Mouse (Mus musculus): ENCODE measurements around the gene Dapk1.
"Not testable (repeated sequence)": the region's sequence is repeated elsewhere in the genome, so short reads cannot be mapped to it uniquely, and the experiment has no call there.

Dapk1 gene

DNA sequence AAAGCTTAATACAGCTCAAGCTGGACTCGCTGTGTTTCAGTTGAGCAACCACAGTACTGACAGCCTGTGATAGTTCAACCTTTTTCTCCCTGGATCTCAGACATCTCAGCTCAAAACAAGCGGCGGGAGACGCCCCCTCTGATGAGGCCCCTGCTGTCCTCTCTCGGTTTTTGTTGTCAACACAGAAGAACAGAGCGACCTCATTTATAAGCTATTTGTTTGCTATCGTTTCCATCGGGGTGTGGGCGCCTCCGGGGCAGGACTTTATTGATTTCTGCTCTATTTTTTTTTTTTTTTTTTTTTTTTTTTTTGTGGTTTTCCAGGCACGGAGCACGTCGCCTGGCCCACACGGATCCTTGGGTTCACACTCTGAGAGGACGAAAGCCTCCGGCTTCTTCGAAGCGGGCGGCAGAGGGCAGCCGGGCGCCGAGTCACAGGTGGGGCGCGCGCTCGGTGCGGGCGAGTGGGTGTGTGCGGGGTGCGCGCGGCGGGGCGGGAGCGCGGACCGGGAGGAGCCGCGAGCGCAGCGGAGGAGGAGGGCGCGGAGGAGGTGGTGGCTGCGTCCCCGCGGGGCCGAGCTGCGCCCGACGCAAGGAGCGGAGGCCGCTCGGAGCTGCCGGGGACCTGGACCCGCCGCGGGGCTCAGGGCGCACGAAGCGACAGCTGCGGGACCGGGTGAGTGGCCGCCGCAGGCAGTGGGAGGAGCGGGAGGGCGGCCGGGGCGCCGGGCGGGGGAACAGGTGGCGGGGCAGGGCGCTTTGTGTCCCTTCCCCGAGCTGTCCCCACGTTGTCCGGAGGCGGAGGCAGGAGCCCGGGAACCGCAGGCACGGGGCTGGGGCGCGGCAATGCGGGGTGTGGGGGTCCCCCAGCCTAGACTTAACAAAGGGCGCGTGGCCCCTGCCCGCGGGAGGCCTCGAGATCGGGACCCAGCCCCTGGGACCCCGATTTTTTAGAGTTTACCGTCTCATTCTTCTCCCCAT is at the start of gene Dapk1:
Dapk1 (plus strand) TSS at position 512 of the 980 bp plus-strand sequence.
- peak; percentile 76 for DNase-seq

DNA sequence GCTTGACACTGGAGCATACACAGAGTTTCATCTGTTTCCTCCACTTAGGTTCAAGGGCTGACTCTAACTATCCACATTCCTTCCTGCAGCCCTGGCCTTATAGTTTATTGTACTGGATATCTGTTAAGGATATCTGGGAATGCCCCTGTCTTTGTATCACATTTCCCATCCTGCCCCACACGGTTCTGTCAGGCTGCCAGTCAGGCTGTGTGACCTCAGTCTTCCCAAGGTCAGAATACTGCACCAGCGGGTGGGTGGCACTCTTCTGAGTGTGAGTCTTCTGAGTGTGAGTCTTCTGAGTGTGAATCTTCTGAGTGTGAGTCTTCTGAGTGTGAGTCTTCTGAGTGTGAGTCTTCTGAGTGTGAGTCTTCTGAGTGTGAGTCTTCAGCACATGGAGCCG is 48.4 kb upstream of the Dapk1 start:
- DNase-seq, result no peak

DNA sequence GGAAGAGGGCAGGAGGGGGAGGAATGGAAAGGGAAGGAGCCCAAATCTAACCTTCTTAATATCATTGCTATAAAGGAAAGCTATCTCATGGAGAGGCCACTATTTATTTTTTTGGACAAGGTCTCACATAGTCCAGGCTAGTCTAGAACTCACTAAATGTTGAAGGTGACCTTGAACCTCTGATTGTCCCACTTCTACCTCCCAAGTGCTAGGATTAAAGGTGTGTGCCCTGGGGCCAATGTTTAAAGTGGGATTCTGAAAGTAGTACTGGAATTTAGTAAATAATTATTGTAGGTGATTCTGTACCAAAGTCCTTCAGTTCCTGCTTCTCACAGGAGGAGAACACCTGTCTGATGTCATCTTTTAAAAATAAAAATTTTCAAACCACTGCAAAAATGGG is 45.3 kb upstream of the Dapk1 start:
- no peak for DNase-seq

GRCm38 (mm10) chr13:60556911-60557310 is 44.8 kb upstream of the Dapk1 start:
- DNase-seq, result no peak

DNA sequence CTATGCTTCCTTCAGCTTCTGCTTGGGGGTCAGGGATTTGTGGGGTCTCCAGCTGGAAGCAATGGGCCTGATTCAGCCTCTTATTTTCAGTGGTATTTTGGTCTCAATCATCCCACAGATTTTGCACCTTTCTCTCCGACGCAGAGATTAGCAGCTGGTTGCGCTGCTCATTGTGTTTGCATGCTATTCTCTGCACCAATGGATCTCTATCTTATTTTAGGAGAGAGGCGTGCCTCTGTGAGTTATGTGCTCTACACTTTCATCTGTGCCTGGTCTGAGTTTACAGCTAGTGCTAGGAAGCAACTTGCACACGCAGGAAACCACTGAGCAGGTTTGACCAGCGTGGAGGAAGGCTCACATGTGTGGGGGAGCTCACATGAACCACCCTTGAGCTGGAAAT is 37.4 kb upstream of the Dapk1 start:
- no peak for DNase-seq

DNA sequence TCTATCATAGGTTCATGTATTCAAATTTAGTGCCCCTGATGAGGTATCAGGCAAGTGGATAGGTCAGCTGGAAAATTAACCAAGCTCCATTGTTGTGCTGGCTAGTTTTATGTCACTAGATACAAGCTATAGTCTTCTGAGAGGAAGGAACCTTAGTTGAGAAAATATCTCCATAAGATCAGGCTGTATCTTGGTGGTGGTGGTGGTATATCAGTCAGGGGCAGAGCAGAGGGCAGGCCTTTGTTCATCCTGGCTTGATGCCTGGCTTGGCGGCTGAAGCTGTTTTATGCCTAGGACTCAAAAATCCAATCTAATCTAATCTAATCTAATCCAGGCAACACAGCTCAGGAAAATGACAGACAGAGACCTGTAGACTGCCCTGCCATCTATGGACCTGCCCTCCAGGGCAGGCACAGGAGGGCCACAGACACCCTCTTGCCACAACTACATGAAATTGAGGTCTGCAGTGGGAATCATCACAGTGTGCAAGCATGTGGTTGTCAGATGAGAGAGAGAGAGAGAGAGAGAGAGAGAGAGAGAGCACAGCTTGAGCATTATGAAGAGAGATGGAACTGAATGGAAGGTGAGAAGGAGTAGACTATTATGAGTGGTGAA is 32.7 kb upstream of the Dapk1 start:
- no peak for DNase-seq

GRCm38 (mm10) chr13:60569549-60569941 is 32.2 kb upstream of the Dapk1 start:
- DNase-seq, result no peak

GRCm38 (mm10) chr13:60573541-60573940 is 28.2 kb upstream of the Dapk1 start:
- DNase-seq, result no peak

DNA sequence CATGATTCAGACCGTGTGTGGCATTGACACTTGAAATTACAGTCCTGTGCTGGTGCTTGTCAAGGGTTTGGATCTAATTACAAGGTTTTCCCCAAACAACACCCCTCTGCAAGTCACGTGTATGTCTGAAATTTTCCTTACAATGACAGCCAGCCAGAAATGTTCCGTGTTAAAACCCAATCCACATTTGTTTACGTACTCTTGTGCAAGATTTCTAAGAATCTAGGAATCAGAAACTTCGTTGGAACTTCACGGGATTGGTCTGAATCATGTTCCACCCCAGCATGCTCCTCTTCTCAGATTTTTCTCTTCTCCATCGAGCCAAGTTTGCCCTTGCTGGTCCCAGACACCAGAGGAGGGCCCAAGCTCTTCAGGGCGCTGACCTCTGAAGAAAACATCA is 27.8 kb upstream of the Dapk1 start:
- no peak for DNase-seq

- no peak for DNase-seq
Observed at GRCm38 (mm10) chr13:60578541-60578940, 23.2 kb upstream of the Dapk1 start.

DNA sequence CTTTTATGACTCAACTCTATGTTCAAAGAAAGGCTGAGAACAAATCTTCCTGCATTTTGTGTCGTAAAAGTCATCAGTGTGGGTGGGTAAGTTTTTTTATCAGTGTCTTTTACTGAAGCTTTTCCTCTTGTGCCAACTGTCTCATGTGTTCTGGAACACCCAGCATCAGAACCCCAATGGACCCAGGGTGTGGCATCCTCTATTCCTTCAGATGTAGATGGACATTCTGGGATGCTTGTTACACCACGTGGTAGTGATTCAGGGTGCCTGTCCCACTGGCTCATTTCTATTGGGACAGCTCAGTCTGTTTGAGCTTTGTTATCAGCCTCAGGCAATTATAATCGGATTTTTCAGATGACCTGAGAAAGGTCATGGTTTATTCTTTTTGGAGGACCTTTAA is 6.9 kb upstream of the Dapk1 start:
- no peak for DNase-seq

GRCm38 (mm10) chr13:60595519-60595918 is 6.2 kb upstream of the Dapk1 start:
- DNase-seq, result no peak

- peak; percentile 14 for DNase-seq
Observed at GRCm38 (mm10) chr13:60602416-60603251, 887 bp downstream of the Dapk1 start.

DNA sequence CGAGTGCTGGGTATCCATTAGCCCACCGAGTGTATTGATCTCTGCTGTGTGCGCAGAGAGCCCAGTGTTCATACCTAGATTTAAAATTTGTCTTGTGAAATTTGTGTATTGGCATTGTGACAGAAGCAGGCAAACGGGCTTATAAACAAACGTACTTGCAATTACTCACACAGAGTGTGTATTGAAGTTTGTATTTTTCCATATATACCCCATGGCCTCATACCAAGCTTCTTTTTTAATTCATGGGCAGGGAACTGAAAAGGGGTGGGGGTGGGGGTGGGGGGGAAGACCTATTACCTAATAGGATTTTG is 1.5 kb downstream of the Dapk1 start:
- no peak for DNase-seq

- no peak for DNase-seq
Observed at GRCm38 (mm10) chr13:60607411-60607810, 5.7 kb downstream of the Dapk1 start.

GRCm38 (mm10) chr13:60608411-60609046 is 6.8 kb downstream of the Dapk1 start:
- no peak for DNase-seq

- no peak for DNase-seq
Observed at GRCm38 (mm10) chr13:60609234-60609633, 7.5 kb downstream of the Dapk1 start.

DNA sequence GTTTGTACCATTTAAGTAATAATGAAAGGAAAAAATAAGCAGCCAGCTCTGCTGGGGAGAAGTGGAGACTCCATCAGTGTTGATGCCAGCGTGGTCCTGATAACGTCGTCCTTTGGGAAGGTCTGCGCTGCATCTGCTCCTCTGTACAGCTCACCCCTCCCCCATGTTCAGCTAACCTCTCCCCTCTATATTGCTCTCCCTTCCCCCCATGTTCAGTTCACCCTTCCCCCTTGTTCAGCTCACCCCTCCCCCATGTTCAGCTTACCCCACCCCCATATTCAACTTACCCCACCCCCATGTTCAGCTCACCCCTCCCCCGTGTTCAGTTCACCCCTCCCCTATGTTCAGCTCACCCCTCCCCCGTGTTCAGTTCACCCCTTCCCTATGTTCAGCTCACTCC is 8.8 kb downstream of the Dapk1 start:
- no peak for DNase-seq

DNA sequence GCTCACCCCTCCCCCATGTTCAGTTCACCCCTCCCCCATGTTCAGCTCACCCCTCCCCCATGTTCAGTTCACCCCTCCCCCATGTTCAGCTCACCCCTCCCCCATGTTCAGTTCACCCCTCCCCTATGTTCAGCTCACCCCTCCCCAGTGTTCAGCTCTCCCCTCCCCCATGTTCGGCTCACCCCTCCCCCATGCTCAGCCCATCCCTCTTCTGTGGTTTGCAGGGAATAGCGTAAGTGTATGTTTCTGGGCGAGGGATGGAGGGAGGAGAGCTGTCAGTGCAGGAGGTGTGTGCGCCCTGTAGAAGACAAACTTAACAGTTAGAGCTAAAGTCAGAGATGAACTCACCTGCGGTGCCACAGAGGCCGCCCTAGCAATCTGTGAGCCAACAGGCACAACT is 9.2 kb downstream of the Dapk1 start:
- not testable (repeated sequence) for DNase-seq

GRCm38 (mm10) chr13:60612160-60612559 is 10.4 kb downstream of the Dapk1 start:
- no peak for DNase-seq

DNA sequence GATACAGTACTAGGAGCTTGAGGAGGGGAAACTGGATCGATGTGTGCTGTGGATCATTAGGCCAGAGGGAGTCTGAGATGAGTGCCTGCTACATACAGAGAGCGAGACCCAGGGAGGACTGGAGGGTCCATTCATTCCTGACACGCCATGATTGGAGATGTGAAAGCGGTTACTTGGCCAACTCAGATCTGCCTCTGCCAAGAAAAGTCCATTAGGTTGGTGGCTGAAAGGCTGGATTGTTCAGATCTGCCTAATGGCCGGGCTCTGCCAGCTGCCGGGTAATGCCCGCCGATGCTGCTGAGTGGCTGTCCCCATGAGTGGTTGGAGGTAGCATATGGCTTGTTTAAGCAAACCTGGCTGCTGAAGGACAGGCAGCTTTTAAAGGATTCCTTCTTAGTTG is 12.4 kb downstream of the Dapk1 start:
- DNase-seq, result peak; percentile 6

GRCm38 (mm10) chr13:60615057-60615650 is 13.4 kb downstream of the Dapk1 start:
- no peak for DNase-seq

DNA sequence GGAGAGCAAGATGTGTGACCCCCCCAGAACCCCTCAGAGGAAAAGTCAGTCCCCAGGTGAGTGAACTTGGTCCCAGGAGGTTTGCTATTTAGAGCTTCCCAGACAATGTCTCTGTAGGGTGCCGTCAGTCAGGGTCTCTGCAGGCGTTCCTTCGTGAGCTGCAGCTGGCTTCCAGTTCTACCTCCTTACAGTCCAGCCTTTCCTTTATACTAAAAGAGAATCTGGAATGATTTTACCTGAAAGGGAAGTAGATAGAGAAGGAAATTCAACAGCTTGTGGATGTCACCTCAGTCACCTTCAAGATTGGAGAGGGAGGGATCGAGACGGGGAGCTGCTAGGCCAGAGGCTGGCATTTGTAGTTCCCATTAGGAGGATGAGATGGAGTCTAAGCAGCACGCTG is 14.3 kb downstream of the Dapk1 start:
- DNase-seq, result no peak

All from cerebellum, adult 11-12 months (tissue).